Comparison of ENCODE assay signal across 22 mouse cellular contexts in the genomic region with DNA sequence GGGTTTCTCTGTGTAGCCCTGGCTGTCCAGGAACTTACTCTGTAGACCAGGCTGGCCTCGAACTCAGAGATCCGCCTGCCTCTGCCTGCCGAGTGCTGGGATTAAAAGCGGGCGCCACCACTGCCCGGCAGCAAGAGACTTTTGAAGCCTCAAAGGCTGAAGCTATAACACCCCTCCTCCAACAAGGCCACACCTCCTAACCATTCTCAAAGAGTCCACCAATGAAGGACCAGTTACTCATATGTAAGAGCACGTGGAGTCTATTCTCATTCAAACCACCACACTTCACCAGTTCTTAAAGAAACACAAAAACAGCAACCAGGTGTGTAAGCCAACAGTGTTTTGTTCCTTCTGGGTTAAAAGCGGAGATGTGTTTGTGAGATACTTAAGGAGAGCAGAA. TPM values are rescaled to one million over a fixed set of nuclear protein-coding genes. Genes with fewer than 3 reads are reported as not detected.
DNase-seq lines count a peak whose midpoint lies in the region; ATAC-seq and TF ChIP-seq lines count a peak whose summit lies in the region.
"Had no signal": no experiment of that assay in that cellular context is flagged by ENCODE, and none has a peak within 500 bp of the region (broad histone marks: within the 10 kb centered on the region; RNA-seq: fewer than 3 reads in every experiment).

No protein-coding gene starts in this region.

- H3K9me3 ChIP-seq in E14TG2a.4 (ENCODE audit: low read length), result no peaks in the 10 kb centered on the region
- no peaks in the 10 kb centered on the region for H3K9me3 ChIP-seq in ES-Bruce4 (replicated peaks; ENCODE audit: control insufficient read depth, insufficient read depth, low read length, poor library complexity, severe bottlenecking)
- H3K9me3 ChIP-seq in liver, embryonic 12.5 days (replicated peaks), result no peaks in the 10 kb centered on the region
- H3K9me3 ChIP-seq in forebrain, postnatal 0 days (ENCODE audit: low read length), result no peaks in the 10 kb centered on the region
- H3K9me3 ChIP-seq: hindbrain, embryonic 13.5 days; limb, embryonic 13.5 days; midbrain, embryonic 13.5 days; neural tube, embryonic 12.5 days had no signal

- peaks cover 53% of the 10 kb centered on the region for H3K27me3 ChIP-seq in E14TG2a.4 (ENCODE audit: insufficient read depth, low read length)
- no peaks in the 10 kb centered on the region for H3K27me3 ChIP-seq in ES-Bruce4 (ENCODE audit: control insufficient read depth, insufficient read depth, low read length, poor library complexity, severe bottlenecking)
- 0 out of 2 replicates have a peak, but pooled peaks cover 9% of the 10 kb centered on the region for H3K27me3 ChIP-seq in liver, embryonic 12.5 days (replicated peaks)
- peaks cover 12% of the 10 kb centered on the region for H3K27me3 ChIP-seq in forebrain, postnatal 0 days (ENCODE audit: insufficient read depth, low read length)

- peak; percentile 54 for DNase-seq in c-Kit-negative CD71-positive TER-119-positive erythroid progenitor cells, embryonic 14.5 days (ENCODE audit: low read depth, low spot score)
- no peak for DNase-seq in left cerebral cortex, adult 18-20 months (ENCODE audit: low spot score in 2 of 2)
- no peak for DNase-seq in forebrain, postnatal 0 days
- DNase-seq in retina, embryonic 14.5 days (ENCODE audit: low spot score), result no peak
- DNase-seq: cerebellum, adult 11 months; cerebellum, postnatal 14 days; embryo, embryonic 11 days; gastrocnemius, postnatal 10 days; heart, adult 11 months; heart, postnatal 10 days; kidney, adult 8-10 months; kidney, postnatal 36 days; layer of hippocampus, adult 9-11 months; thymus, postnatal 25 days had no signal

- H3K27ac ChIP-seq in ES-Bruce4 (ENCODE audit: insufficient read depth, low read length), result peak overlapping the region; percentile 47
- H3K27ac ChIP-seq in liver, embryonic 12.5 days, result peak overlapping the region; percentile 96
- no peak overlapping the region for H3K27ac ChIP-seq in forebrain, postnatal 0 days (ENCODE audit: low read depth, low read length)
- H3K27ac ChIP-seq: hindbrain, embryonic 13.5 days; limb, embryonic 13.5 days; midbrain, embryonic 13.5 days; neural tube, embryonic 12.5 days had no signal

- H3K4me2 ChIP-seq in liver, embryonic 12.5 days, result peak overlapping the region; percentile 95
- H3K4me2 ChIP-seq in forebrain, postnatal 0 days (ENCODE audit: low read depth), result no peak overlapping the region
- H3K4me2 ChIP-seq: hindbrain, embryonic 13.5 days; limb, embryonic 13.5 days; midbrain, embryonic 13.5 days; neural tube, embryonic 12.5 days had no signal

- no peak for TF ChIP-seq CTCF in E14TG2a.4 (conservative IDR thresholded peaks at IDR 0.05; ENCODE audit: low read length)
- no peak for TF ChIP-seq CTCF in ES-Bruce4 (IDR thresholded peaks at IDR 0.05; ENCODE audit: low read depth, low read length)
- TF ChIP-seq CTCF in forebrain, postnatal 0 days (IDR thresholded peaks at IDR 0.05; ENCODE audit: low read depth), result no peak

- TF ChIP-seq POLR2A in ES-Bruce4 (IDR thresholded peaks at IDR 0.05; ENCODE audit: insufficient read depth, low read length), result no peak

- H3K36me3 ChIP-seq in E14TG2a.4 (ENCODE audit: insufficient read depth, low read length), result no peaks in the 10 kb centered on the region
- no peaks in the 10 kb centered on the region for H3K36me3 ChIP-seq in ES-Bruce4 (ENCODE audit: control insufficient read depth, insufficient read depth, low read length, poor library complexity, severe bottlenecking)
- H3K36me3 ChIP-seq in liver, embryonic 12.5 days, result peaks cover 57% of the 10 kb centered on the region
- H3K36me3 ChIP-seq in forebrain, postnatal 0 days (ENCODE audit: insufficient read depth), result no peaks in the 10 kb centered on the region
- H3K36me3 ChIP-seq: hindbrain, embryonic 13.5 days; limb, embryonic 13.5 days; midbrain, embryonic 13.5 days; neural tube, embryonic 12.5 days had no signal

- WGBS in liver, embryonic 12.5 days (ENCODE audit: insufficient replicate concordance), result 60% methylated on average over 8 of the region's 8 CpGs
- 87% methylated on average over 8 of the region's 8 CpGs for WGBS in forebrain, postnatal 0 days

- TF ChIP-seq EP300 in ES-Bruce4 (IDR thresholded peaks at IDR 0.05; ENCODE audit: insufficient read depth, low read depth, low read length), result no peak

- H3K9ac ChIP-seq in ES-Bruce4 (ENCODE audit: low read depth, poor library complexity, severe bottlenecking), result peak overlapping the region; percentile 19; the same call in 1 of the 2 replicates
- H3K9ac ChIP-seq in liver, embryonic 12.5 days, result peak overlapping the region; percentile 94
- no peak overlapping the region for H3K9ac ChIP-seq in forebrain, postnatal 0 days
- H3K9ac ChIP-seq: hindbrain, embryonic 13.5 days; limb, embryonic 13.5 days; midbrain, embryonic 13.5 days; neural tube, embryonic 12.5 days had no signal

- H3K4me3 ChIP-seq in E14TG2a.4 (replicated peaks; ENCODE audit: low read length), result peak overlapping the region; percentile 55
- 0 out of 2 replicates have a peak overlapping the region, but pooled peaks have one; percentile 23 for H3K4me3 ChIP-seq in ES-Bruce4 (ENCODE audit: low read depth, low read length)
- peak overlapping the region; percentile 82 for H3K4me3 ChIP-seq in liver, embryonic 12.5 days
- H3K4me3 ChIP-seq in forebrain, postnatal 0 days (ENCODE audit: low read depth, low read length), result no peak overlapping the region
- H3K4me3 ChIP-seq: hindbrain, embryonic 13.5 days; limb, embryonic 13.5 days; midbrain, embryonic 13.5 days; neural tube, embryonic 12.5 days had no signal

- ATAC-seq in liver, embryonic 12.5 days, result no peak
- ATAC-seq in forebrain, postnatal 0 days, result no peak
- ATAC-seq: midbrain, embryonic 13.5 days had no signal

- H3K4me1 ChIP-seq in E14TG2a.4 (replicated peaks; ENCODE audit: low read depth, low read length), result peaks cover 81% of the 10 kb centered on the region
- peaks cover 18% of the 10 kb centered on the region for H3K4me1 ChIP-seq in ES-Bruce4 (ENCODE audit: control insufficient read depth, insufficient read depth, low read length)
- H3K4me1 ChIP-seq in liver, embryonic 12.5 days, result peaks cover 79% of the 10 kb centered on the region
- no peaks in the 10 kb centered on the region for H3K4me1 ChIP-seq in forebrain, postnatal 0 days (ENCODE audit: insufficient read depth)
- H3K4me1 ChIP-seq: neural tube, embryonic 12.5 days had no signal

RNA-seq across cellular contexts. Expression of gene Rhd, which starts 3.3 kb away (rescaled TPM):
- 4.2 and 4.6 TPM in 2 replicates for polyA plus RNA-seq in ES-Bruce4 (2011; ENCODE audit: insufficient read depth, insufficient read length, low read depth, missing spikeins)
- polyA plus RNA-seq in liver, embryonic 12.5 days (2016; fragmentation: Nextera tagmentation; extraction: Ambion mirVana), result 477 and 480 TPM in 2 replicates
- total RNA-seq in left cerebral cortex, adult 18-20 months (2021), result not detected
- total RNA-seq in forebrain, postnatal 0 days (2014; rRNA removed), result 0.19 and 0.38 TPM in 2 replicates
- 0.14 and 0.70 TPM in 2 replicates for polyA plus RNA-seq in forebrain, postnatal 0 days (2015; fragmentation: Nextera tagmentation; extraction: Ambion mirVana)
- polyA plus RNA-seq: small intestine, adult 2 months had no signal

RNA-seq across cellular contexts. Expression of gene Maco1, which starts 14.5 kb away (rescaled TPM):
- polyA plus RNA-seq in ES-Bruce4 (2011; ENCODE audit: insufficient read depth, insufficient read length, low read depth, missing spikeins), result 50.0 and 53.2 TPM in 2 replicates
- 27.2 and 29.8 TPM in 2 replicates for polyA plus RNA-seq in liver, embryonic 12.5 days (2016; fragmentation: Nextera tagmentation; extraction: Ambion mirVana)
- 10 to 100 TPM; 55.2 to 55.3 TPM for total RNA-seq in left cerebral cortex, adult 18-20 months (2021)
- 84.2 and 103 TPM in 2 replicates for total RNA-seq in forebrain, postnatal 0 days (2014; rRNA removed)
- 55.1 and 78.4 TPM in 2 replicates for polyA plus RNA-seq in forebrain, postnatal 0 days (2015; fragmentation: Nextera tagmentation; extraction: Ambion mirVana)

RNA-seq across cellular contexts. Expression of gene Tmem50a, which starts 47.2 kb away (rescaled TPM):
- polyA plus RNA-seq in ES-Bruce4 (2011; ENCODE audit: insufficient read depth, insufficient read length, low read depth, missing spikeins), result 84.6 and 87.1 TPM in 2 replicates
- 94.2 and 94.9 TPM in 2 replicates for polyA plus RNA-seq in liver, embryonic 12.5 days (2016; fragmentation: Nextera tagmentation; extraction: Ambion mirVana)
- total RNA-seq in left cerebral cortex, adult 18-20 months (2021), result 100 to 1,000 TPM; 119 to 127 TPM
- 165 and 174 TPM in 2 replicates for total RNA-seq in forebrain, postnatal 0 days (2014; rRNA removed)
- polyA plus RNA-seq in forebrain, postnatal 0 days (2015; fragmentation: Nextera tagmentation; extraction: Ambion mirVana), result 200 and 248 TPM in 2 replicates

RNA-seq across cellular contexts. Expression of gene Rsrp1, which starts 55.7 kb away (rescaled TPM):
- polyA plus RNA-seq in ES-Bruce4 (2011; ENCODE audit: insufficient read depth, insufficient read length, low read depth, missing spikeins), result 209 and 226 TPM in 2 replicates
- polyA plus RNA-seq in liver, embryonic 12.5 days (2016; fragmentation: Nextera tagmentation; extraction: Ambion mirVana), result 310 and 322 TPM in 2 replicates
- total RNA-seq in left cerebral cortex, adult 18-20 months (2021), result 100 to 1,000 TPM; 248 to 297 TPM
- 93.3 and 95.4 TPM in 2 replicates for total RNA-seq in forebrain, postnatal 0 days (2014; rRNA removed)
- polyA plus RNA-seq in forebrain, postnatal 0 days (2015; fragmentation: Nextera tagmentation; extraction: Ambion mirVana), result 180 and 225 TPM in 2 replicates

Comparison
In these comparisons a context has a peak if more than half of its experiments do, and no peak if none do; other contexts are left out.
1. RNA of gene Rhd, which starts 3.3 kb away (polyA plus RNA-seq): 477 to 480 TPM in liver, embryonic 12.5 days; 4.2 to 4.6 TPM in ES-Bruce4 and 0.14 to 0.70 TPM in forebrain, postnatal 0 days; every median in the first group is over 10 times any median in the second.